Mouse (Mus musculus): ENCODE measurements around the gene Zfp354a. TPM values are rescaled to one million over a fixed set of nuclear protein-coding genes. Genes with fewer than 3 reads are reported as not detected.

Zfp354a gene
- polyA plus RNA-seq (2012), result 0.01 TPM in 1 of 2 replicates, not detected in the other

GRCm38 (mm10) chr11:51059151-51059571 is at the start of gene Zfp354a:
Zfp354a (plus strand) TSS chr11:51059257.

GRCm38 (mm10) chr11:51013936-51014335 is 45.1 kb upstream of the Zfp354a start, which contains the start of gene Olfr54:
Olfr54 (plus strand) TSS chr11:51014236.

GRCm38 (mm10) chr11:51047809-51048208 is 11.2 kb upstream of the Zfp354a start, which contains the start of gene Olfr1375:
Olfr1375 (plus strand) TSS chr11:51048109.

Other genes with a start within 250 kb of the Zfp354a start
- gene Zfp354c, start 231.5 kb upstream of the Zfp354a start, polyA plus RNA-seq (2012), result 0.41 and 2.2 TPM in 2 replicates
- gene Zfp879, start 217.7 kb upstream of the Zfp354a start, polyA plus RNA-seq (2012), result 0.04 and 0.09 TPM in 2 replicates
- gene Grm6, start 208.6 kb upstream of the Zfp354a start, polyA plus RNA-seq (2012), result 0.04 and 0.14 TPM in 2 replicates
- gene Zfp454, start 171.6 kb upstream of the Zfp354a start, polyA plus RNA-seq (2012), result 0.49 TPM in 1 of 2 replicates, not detected in the other
- gene Zfp2, start 143.1 kb upstream of the Zfp354a start, polyA plus RNA-seq (2012), result 0.06 and 0.09 TPM in 2 replicates
- 0.04 and 0.50 TPM in 2 replicates for gene Zfp354b, start 127.6 kb upstream of the Zfp354a start, polyA plus RNA-seq (2012)
- not detected in 2 replicates for gene 4933414I15Rik, start 115.5 kb upstream of the Zfp354a start, polyA plus RNA-seq (2012)
- not detected in 2 replicates for gene Prop1, start 105.5 kb upstream of the Zfp354a start, polyA plus RNA-seq (2012)
- gene Olfr1378, start 92.7 kb upstream of the Zfp354a start, polyA plus RNA-seq (2012), result not detected in 2 replicates
- gene Olfr1377, start 77.3 kb upstream of the Zfp354a start, polyA plus RNA-seq (2012), result not detected in 2 replicates
- gene Olfr51, start 55.7 kb upstream of the Zfp354a start, polyA plus RNA-seq (2012), result not detected in 2 replicates
- not detected in 2 replicates for gene Olfr54, start 45.0 kb upstream of the Zfp354a start, polyA plus RNA-seq (2012)
- gene Olfr1375, start 11.1 kb upstream of the Zfp354a start, polyA plus RNA-seq (2012), result not detected in 2 replicates
- gene Gm12569, start 161.2 kb downstream of the Zfp354a start, polyA plus RNA-seq (2012), result not detected in 2 replicates
- 5.7 and 6.3 TPM in 2 replicates for gene Clk4, start 202.5 kb downstream of the Zfp354a start, polyA plus RNA-seq (2012)
- gene BC049762, start 203.8 kb downstream of the Zfp354a start, polyA plus RNA-seq (2012), result 0.12 and 0.30 TPM in 2 replicates
- gene Col23a1, start 230.7 kb downstream of the Zfp354a start, polyA plus RNA-seq (2012), result 0.06 and 0.12 TPM in 2 replicates

All from megakaryocyte-erythroid progenitor cell, adult 5 weeks (primary cell).